Mouse (Mus musculus) forebrain, embryonic 12.5 days (tissue): ENCODE results near the gene Csdc2. TPM values are rescaled to one million over a fixed set of nuclear protein-coding genes. Genes with fewer than 3 reads are reported as not detected.

Source experiments
- ATAC-seq: fragments of 200-750 bp; cut with Nextera tagmentation; 2 replicates; pipeline ENCODE4 v1.8.0; 2017; ENCODE audit warnings: moderate TSS enrichment; ENCODE audit not compliant: low FRiP score
- H3K27ac ChIP-seq: fragments of 300-500 bp; sonication (generic); 2 replicates; pipeline ENCODE4 v1.5.1; 2016; ENCODE audit warnings: mild to moderate bottlenecking
- H3K27me3 ChIP-seq: fragments of 300-500 bp; sonication (generic); 2 replicates; pipeline ENCODE4 v1.6.1; 2016; ENCODE audit warnings: mild to moderate bottlenecking
- H3K36me3 ChIP-seq: fragments of 300-500 bp; sonication (generic); replicated peaks from 2 replicates; pipeline ENCODE4 v1.6.1; 2016; ENCODE audit warnings: mild to moderate bottlenecking
- H3K4me1 ChIP-seq: fragments of 300-500 bp; sonication (generic); 2 replicates; pipeline ENCODE4 v1.6.1; 2016
- H3K4me2 ChIP-seq: fragments of 300-500 bp; sonication (generic); 2 replicates; pipeline ENCODE4 v1.6.1; 2016; ENCODE audit warnings: mild to moderate bottlenecking, moderate library complexity
- H3K4me3 ChIP-seq: fragments of 300-500 bp; sonication (generic); replicated peaks from 2 replicates; pipeline ENCODE4 v1.5.1; 2016; ENCODE audit warnings: mild to moderate bottlenecking
- H3K9ac ChIP-seq: fragments of 300-500 bp; sonication (generic); 2 replicates; pipeline ENCODE4 v1.6.1; 2016; ENCODE audit warnings: mild to moderate bottlenecking
- H3K9me3 ChIP-seq: fragments of 300-500 bp; sonication (generic); 2 replicates; pipeline ENCODE4 v1.6.1; 2016
- WGBS: fragments of 180-500 bp; shearing (Covaris S2); methylation state at CpG from one replicate; pipeline ENCODE4 v1.1.7; 2016; 5-methylcytosine and 5-hydroxymethylcytosine counted together
- polyA plus RNA-seq: library from polyadenylated mRNA; unstranded; fragments of >200 nt; fragmentation: Nextera tagmentation; extraction: Ambion mirVana; gene quantifications from 2 replicates; pipeline ENCODE4 v1.2.1, GENCODE M21; 2016

Gene Csdc2
- polyA plus RNA-seq, 1 experiment from 2014 or later: 35.8 TPM

DNA sequence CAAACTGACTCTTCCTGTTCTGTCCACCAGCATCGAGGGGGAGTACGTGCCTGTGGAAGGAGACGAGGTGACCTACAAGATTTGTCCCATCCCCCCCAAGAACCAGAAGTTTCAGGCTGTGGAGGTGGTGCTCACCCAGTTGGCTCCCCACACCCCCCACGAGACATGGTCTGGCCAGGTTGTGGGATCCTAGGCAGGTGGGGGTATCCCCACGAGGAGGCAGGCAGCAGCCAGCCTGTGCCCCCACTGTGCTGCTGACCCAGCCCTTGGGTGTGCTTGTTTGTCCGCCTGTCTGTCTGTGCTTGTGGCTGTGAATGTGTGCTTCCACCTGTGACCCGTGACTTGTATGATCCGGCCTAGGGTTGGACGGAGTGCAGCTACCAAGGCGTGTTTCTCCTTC lies 12.5 kb downstream of the Csdc2 start:
- no peaks in the 10 kb centered on the region for H3K9me3 ChIP-seq
- no peak overlapping the region for H3K27ac ChIP-seq
- no peaks in the 10 kb centered on the region for H3K4me1 ChIP-seq
- no peak for ATAC-seq
- no peaks in the 10 kb centered on the region for H3K27me3 ChIP-seq
- WGBS: 91% methylated on average over 10 of the region's 10 CpGs
- no peak overlapping the region for H3K9ac ChIP-seq
- no peak overlapping the region for H3K4me3 ChIP-seq
- peaks cover 41% of the 10 kb centered on the region for H3K36me3 ChIP-seq
- no peak overlapping the region for H3K4me2 ChIP-seq

- Histone ChIP-seq H3K9ac (no peak overlapping the region), H3K4me1 (no peaks in the 10 kb centered on the region), H3K27me3 (no peaks in the 10 kb centered on the region), H3K36me3 (peaks cover 45% of the 10 kb centered on the region), H3K4me2 (no peak overlapping the region), H3K4me3 (no peak overlapping the region), H3K9me3 (no peaks in the 10 kb centered on the region), H3K27ac (no peak overlapping the region)
- ATAC-seq: no peak
- 81% methylated on average over 11 of the region's 11 CpGs for WGBS
Measured at GRCm38 (mm10) chr15:81949476-81950131, 13.0 kb downstream of the Csdc2 start.

DNA sequence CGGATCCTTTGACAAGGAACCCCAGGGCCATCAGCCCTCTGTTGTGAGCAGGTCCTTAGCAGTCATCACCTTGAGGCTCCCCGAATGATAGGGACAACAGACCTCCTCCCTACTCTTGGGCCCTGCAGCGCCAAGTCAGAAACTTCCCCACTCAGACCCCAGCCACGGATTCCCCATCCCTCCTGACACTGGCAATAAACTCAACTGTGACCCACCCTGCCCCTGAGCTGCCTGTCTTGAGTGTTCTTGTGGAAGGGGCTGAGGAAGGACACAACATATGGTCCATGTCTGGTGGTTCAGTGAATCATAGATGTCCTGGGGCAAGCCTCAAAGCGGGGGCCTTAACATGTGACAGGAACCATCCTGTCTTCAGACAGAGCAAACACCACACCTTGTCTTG lies 14.2 kb downstream of the Csdc2 start:
- peaks cover 55% of the 10 kb centered on the region for H3K36me3 ChIP-seq
- H3K4me2 ChIP-seq: no peak overlapping the region
- no peak for ATAC-seq
- WGBS: 82% methylated on average over 5 of the region's 5 CpGs
- no peak overlapping the region for H3K4me3 ChIP-seq
- H3K4me1 ChIP-seq: no peaks in the 10 kb centered on the region
- no peak overlapping the region for H3K9ac ChIP-seq
- no peaks in the 10 kb centered on the region for H3K9me3 ChIP-seq
- no peaks in the 10 kb centered on the region for H3K27me3 ChIP-seq
- no peak overlapping the region for H3K27ac ChIP-seq

GRCm38 (mm10) chr15:81951159-81951558 lies 14.6 kb downstream of the Csdc2 start:
- no peak overlapping the region for H3K4me3 ChIP-seq
- no peak overlapping the region for H3K4me2 ChIP-seq
- H3K9me3 ChIP-seq: no peaks in the 10 kb centered on the region
- no peak for ATAC-seq
- no peaks in the 10 kb centered on the region for H3K27me3 ChIP-seq
- no peaks in the 10 kb centered on the region for H3K4me1 ChIP-seq
- 91% methylated on average over 9 of the region's 9 CpGs for WGBS
- H3K27ac ChIP-seq: no peak overlapping the region
- H3K36me3 ChIP-seq: peaks cover 55% of the 10 kb centered on the region
- no peak overlapping the region for H3K9ac ChIP-seq

DNA sequence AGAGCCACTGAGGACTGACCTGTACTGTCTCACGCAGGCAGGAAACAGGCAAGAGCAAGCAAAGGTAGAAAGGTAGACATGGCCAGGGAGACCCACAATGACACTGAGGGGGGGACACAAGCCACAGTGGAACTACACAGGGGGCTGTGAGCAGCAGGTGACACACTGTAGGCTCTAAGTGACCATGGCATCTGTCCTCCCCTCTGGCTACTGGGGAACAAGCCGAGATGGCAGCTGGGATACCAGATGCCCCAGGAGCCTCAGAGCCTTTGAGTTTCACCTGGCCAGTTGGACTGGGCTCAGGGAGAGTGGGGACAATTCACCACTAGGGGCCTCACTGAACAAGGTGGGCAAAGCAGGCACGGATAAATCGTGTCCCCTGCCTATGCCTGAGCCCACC lies 15.8 kb downstream of the Csdc2 start:
- no peaks in the 10 kb centered on the region for H3K27me3 ChIP-seq
- WGBS: 88% methylated on average over 4 of the region's 4 CpGs
- no peak for ATAC-seq
- H3K9ac ChIP-seq: no peak overlapping the region
- no peak overlapping the region for H3K4me3 ChIP-seq
- H3K4me1 ChIP-seq: no peaks in the 10 kb centered on the region
- H3K9me3 ChIP-seq: no peaks in the 10 kb centered on the region
- peaks cover 47% of the 10 kb centered on the region for H3K36me3 ChIP-seq
- no peak overlapping the region for H3K4me2 ChIP-seq
- no peak overlapping the region for H3K27ac ChIP-seq

DNA sequence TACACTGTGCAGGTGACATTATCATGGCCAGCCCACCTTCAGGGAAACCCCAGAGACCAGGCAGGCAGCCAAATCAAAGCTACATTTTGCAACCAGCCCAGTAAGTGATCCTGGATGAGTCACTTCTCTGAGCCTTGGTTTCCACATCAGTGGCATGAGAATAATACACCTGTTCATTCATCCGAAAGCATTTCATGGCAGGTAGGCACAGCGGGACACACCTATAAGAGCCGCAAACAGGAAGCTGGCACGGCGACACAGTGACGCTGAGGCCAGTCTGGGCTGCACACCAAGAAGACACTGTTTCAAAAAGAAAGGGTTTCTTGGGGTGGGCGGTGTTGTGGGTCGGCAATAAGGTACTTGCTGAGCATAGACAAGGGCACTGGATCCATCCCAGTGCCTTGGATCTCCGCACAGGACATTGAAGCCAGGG lies 17.6 kb downstream of the Csdc2 start:
- WGBS: 96% methylated on average over 9 of the region's 9 CpGs
- no peak overlapping the region for H3K9ac ChIP-seq

GRCm38 (mm10) chr15:81954716-81955115 lies 18.2 kb downstream of the Csdc2 start:
- no peak for ATAC-seq
- Histone ChIP-seq H3K4me1 (no peaks in the 10 kb centered on the region; the same call in 1 of the 2 replicates), H3K4me2 (no peak overlapping the region), H3K9me3 (no peaks in the 10 kb centered on the region), H3K9ac (no peak overlapping the region), H3K36me3 (peaks cover 40% of the 10 kb centered on the region), H3K27ac (no peak overlapping the region), H3K4me3 (no peak overlapping the region), H3K27me3 (no peaks in the 10 kb centered on the region)
- WGBS: 95% methylated on average over 6 of the region's 6 CpGs

More for the DNA sequence above, 17.6 kb downstream of the Csdc2 start:
- H3K4me3 ChIP-seq: no peak overlapping the region
- no peak for ATAC-seq
- no peaks in the 10 kb centered on the region for H3K9me3 ChIP-seq
- H3K27me3 ChIP-seq: no peaks in the 10 kb centered on the region
- no peak overlapping the region for H3K4me2 ChIP-seq
- no peak overlapping the region for H3K27ac ChIP-seq
- H3K36me3 ChIP-seq: peaks cover 45% of the 10 kb centered on the region
- H3K4me1 ChIP-seq: no peaks in the 10 kb centered on the region

- H3K4me3 ChIP-seq: no peak overlapping the region
- no peaks in the 10 kb centered on the region for H3K27me3 ChIP-seq
- H3K9me3 ChIP-seq: no peaks in the 10 kb centered on the region
- H3K9ac ChIP-seq: no peak overlapping the region
- peaks cover 3% of the 10 kb centered on the region; the same call in 1 of the 2 replicates for H3K4me1 ChIP-seq
- 93% methylated on average over 15 of the region's 15 CpGs for WGBS
- peaks cover 39% of the 10 kb centered on the region for H3K36me3 ChIP-seq
- H3K27ac ChIP-seq: no peak overlapping the region
- no peak overlapping the region for H3K4me2 ChIP-seq
- no peak for ATAC-seq
Measured at GRCm38 (mm10) chr15:81955414-81955813, 18.9 kb downstream of the Csdc2 start.

GRCm38 (mm10) chr15:81956457-81956856 lies 19.9 kb downstream of the Csdc2 start:
- Histone ChIP-seq H3K4me1 (peaks cover 3% of the 10 kb centered on the region; the same call in 1 of the 2 replicates), H3K27ac (no peak overlapping the region), H3K9me3 (no peaks in the 10 kb centered on the region), H3K9ac (no peak overlapping the region), H3K4me3 (no peak overlapping the region), H3K36me3 (peaks cover 28% of the 10 kb centered on the region), H3K27me3 (no peaks in the 10 kb centered on the region), H3K4me2 (no peak overlapping the region)
- no peak for ATAC-seq
- WGBS: 53% methylated on average over 8 of the region's 8 CpGs

DNA sequence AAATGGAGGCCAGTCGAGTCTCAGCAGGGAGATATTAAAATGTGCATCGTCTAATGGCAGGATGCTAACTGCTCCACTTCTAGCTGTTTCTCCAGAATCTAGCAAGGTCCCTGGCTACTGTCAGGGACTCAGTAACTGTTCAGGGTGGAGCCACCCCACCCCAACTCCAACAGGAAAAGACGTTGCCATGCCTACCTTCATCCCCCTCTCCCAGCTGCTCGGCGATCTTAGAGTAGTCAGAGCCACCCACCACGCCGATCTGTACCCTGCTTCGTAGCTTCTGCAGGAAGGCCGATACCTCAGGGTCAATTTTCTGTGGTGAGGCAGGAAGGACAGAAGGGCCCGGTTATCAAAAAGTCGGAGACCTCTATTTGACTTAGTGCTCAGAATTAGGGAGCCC lies 21.0 kb downstream of the Csdc2 start:
- Histone ChIP-seq H3K27ac (no peak overlapping the region), H3K4me2 (no peak overlapping the region), H3K4me1 (peaks cover 3% of the 10 kb centered on the region; the same call in 1 of the 2 replicates), H3K4me3 (no peak overlapping the region), H3K27me3 (no peaks in the 10 kb centered on the region), H3K9me3 (no peaks in the 10 kb centered on the region), H3K36me3 (peaks cover 17% of the 10 kb centered on the region), H3K9ac (no peak overlapping the region)
- 85% methylated on average over 11 of the region's 11 CpGs for WGBS
- ATAC-seq: no peak

DNA sequence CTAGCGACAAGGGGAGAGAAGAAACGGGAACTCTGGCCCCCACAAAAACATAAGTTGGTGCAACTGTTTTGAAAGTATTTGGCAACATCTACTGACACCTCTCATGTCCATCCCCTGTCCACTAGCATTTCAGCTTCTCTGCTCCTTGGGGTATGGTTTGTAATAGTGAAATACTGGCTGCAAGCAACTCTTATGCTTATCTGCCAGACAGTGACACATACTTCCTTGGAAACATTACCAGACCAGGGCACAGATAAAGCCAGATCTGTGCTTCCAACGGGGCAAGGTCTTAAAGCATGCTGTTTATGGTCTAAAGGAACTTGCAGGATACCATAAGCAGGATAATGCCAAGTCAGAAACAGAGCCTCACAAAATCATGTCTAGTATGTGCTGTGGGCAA lies 22.3 kb downstream of the Csdc2 start:
- no peak overlapping the region for H3K27ac ChIP-seq
- 89% methylated on average over 3 of the region's 3 CpGs for WGBS
- no peaks in the 10 kb centered on the region for H3K9me3 ChIP-seq
- peaks cover 3% of the 10 kb centered on the region; the same call in 1 of the 2 replicates for H3K4me1 ChIP-seq
- no peak overlapping the region for H3K4me2 ChIP-seq
- no peak overlapping the region for H3K4me3 ChIP-seq
- no peak for ATAC-seq
- no peak overlapping the region for H3K9ac ChIP-seq
- H3K36me3 ChIP-seq: peaks cover 14% of the 10 kb centered on the region
- no peaks in the 10 kb centered on the region for H3K27me3 ChIP-seq

- Histone ChIP-seq H3K36me3 (peaks cover 2% of the 10 kb centered on the region), H3K27ac (peak within 1 kb of the TSS; percentile 81), H3K4me1 (peaks cover 3% of the 10 kb centered on the region; the same call in 1 of the 2 replicates), H3K27me3 (no peaks in the 10 kb centered on the region), H3K4me3 (peak within 1 kb of the TSS; percentile 56), H3K9ac (peak within 1 kb of the TSS; percentile 72), H3K9me3 (no peaks in the 10 kb centered on the region), H3K4me2 (peak within 1 kb of the TSS; percentile 94)
- WGBS: under 1% methylated on average over 68 of the region's 77 CpGs
- ATAC-seq: peak; percentile 98
Measured at GRCm38 (mm10) chr15:81960171-81961077, 23.9 kb downstream of the Csdc2 start, which contains the start of gene Pmm1. TSS of gene Pmm1 (minus strand) at chr15:81960930.
